Mouse (Mus musculus) E14TG2a.4 (cell line): Measurements from ENCODE around the gene Ralgapa1.
"Not testable (repeated sequence)": the region's sequence is repeated elsewhere in the genome, so short reads cannot be mapped to it uniquely, and the experiment has no call there.

Source experiments
- H3K27me3 ChIP-seq: 2 replicates; pipeline ENCODE4 v1.6.1; 2014; ENCODE audit warnings: low read length, control low read depth; ENCODE audit not compliant: insufficient read depth
- H3K36me3 ChIP-seq: 2 replicates; pipeline ENCODE4 v1.6.1; 2014; ENCODE audit warnings: low read length, control low read depth; ENCODE audit not compliant: insufficient read depth
- H3K4me1 ChIP-seq: replicated peaks from 2 replicates; pipeline ENCODE4 v1.6.1; 2014; ENCODE audit warnings: low read depth, low read length, control low read depth
- H3K4me3 ChIP-seq: replicated peaks from 2 replicates; pipeline ENCODE4 v1.5.1; 2014; ENCODE audit warnings: mild to moderate bottlenecking, low read length
- H3K9me3 ChIP-seq: 2 replicates; pipeline ENCODE4 v1.6.1; 2014; ENCODE audit warnings: low read length, control low read depth
- CTCF ChIP-seq: conservative IDR thresholded peaks from 2 replicates; pipeline ENCODE4 v1.5.1; 2014; ENCODE audit warnings: low read length
- NANOG ChIP-seq: IDR thresholded peaks from 2 replicates; pipeline ENCODE4 v1.6.1; 2014; ENCODE audit warnings: borderline replicate concordance, low read length, mixed read lengths
- POU5F1 ChIP-seq: IDR thresholded peaks from 2 replicates; pipeline ENCODE4 v1.6.1; 2014; ENCODE audit warnings: low read length, borderline replicate concordance

Ralgapa1 gene

GRCm38 (mm10) chr12:55824027-55824426, 3.1 kb upstream of the Ralgapa1 start:
- Histone ChIP-seq H3K4me3 (no peak overlapping the region), H3K36me3 (no peaks in the 10 kb centered on the region), H3K4me1 (peaks cover 8% of the 10 kb centered on the region), H3K9me3 (no peaks in the 10 kb centered on the region), H3K27me3 (no peaks in the 10 kb centered on the region)
- TF ChIP-seq NANOG (no peak), CTCF (no peak), POU5F1 (no peak)

GRCm38 (mm10) chr12:55820119-55820660, 777 bp downstream of the Ralgapa1 start:
- Histone ChIP-seq H3K4me3 (peak overlapping the region; percentile 92), H3K9me3 (no peaks in the 10 kb centered on the region), H3K27me3 (no peaks in the 10 kb centered on the region), H3K36me3 (no peaks in the 10 kb centered on the region), H3K4me1 (peaks cover 8% of the 10 kb centered on the region)
- TF ChIP-seq POU5F1: no peak
- TF ChIP-seq NANOG: no peak
- no peak for TF ChIP-seq CTCF

- Histone ChIP-seq H3K9me3 (no peaks in the 10 kb centered on the region), H3K27me3 (no peaks in the 10 kb centered on the region), H3K4me1 (peaks cover 10% of the 10 kb centered on the region), H3K4me3 (no peak overlapping the region), H3K36me3 (no peaks in the 10 kb centered on the region)
- no peak for TF ChIP-seq POU5F1
- no peak for TF ChIP-seq CTCF
- no peak for TF ChIP-seq NANOG
These were observed 4.5 kb downstream of the Ralgapa1 start for GRCm38 (mm10) chr12:55816488-55816887.

- TF ChIP-seq CTCF (no peak), POU5F1 (no peak), NANOG (no peak)
- no peaks in the 10 kb centered on the region for H3K27me3 ChIP-seq
- peaks cover 10% of the 10 kb centered on the region for H3K4me1 ChIP-seq
- no peaks in the 10 kb centered on the region for H3K36me3 ChIP-seq
- H3K9me3 ChIP-seq: no peaks in the 10 kb centered on the region
- no peak overlapping the region for H3K4me3 ChIP-seq
These were observed 15.9 kb downstream of the Ralgapa1 start for GRCm38 (mm10) chr12:55805035-55805434.

DNA sequence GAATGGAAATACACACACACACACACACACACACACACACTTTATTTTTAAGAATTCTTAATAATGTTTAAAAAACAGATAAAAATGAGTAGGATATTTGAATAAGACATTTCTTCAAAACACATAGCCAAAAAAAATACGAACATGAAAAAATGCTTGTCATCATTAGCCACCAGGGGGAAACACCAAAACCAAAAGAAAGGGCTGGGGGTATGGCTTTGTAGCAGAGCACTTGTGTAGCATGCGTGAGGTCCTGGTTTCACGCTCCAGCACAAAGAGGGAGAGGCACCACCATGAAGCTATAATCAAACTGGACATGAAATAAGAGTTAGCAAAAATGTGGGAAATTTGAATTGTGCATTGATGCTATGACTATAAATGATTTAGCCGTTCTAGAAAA, 19.8 kb downstream of the Ralgapa1 start:
- Histone ChIP-seq H3K4me3 (no peak overlapping the region), H3K9me3 (no peaks in the 10 kb centered on the region), H3K36me3 (no peaks in the 10 kb centered on the region), H3K4me1 (peaks cover 2% of the 10 kb centered on the region), H3K27me3 (no peaks in the 10 kb centered on the region)
- TF ChIP-seq POU5F1 (no peak), NANOG (no peak), CTCF (no peak)

DNA sequence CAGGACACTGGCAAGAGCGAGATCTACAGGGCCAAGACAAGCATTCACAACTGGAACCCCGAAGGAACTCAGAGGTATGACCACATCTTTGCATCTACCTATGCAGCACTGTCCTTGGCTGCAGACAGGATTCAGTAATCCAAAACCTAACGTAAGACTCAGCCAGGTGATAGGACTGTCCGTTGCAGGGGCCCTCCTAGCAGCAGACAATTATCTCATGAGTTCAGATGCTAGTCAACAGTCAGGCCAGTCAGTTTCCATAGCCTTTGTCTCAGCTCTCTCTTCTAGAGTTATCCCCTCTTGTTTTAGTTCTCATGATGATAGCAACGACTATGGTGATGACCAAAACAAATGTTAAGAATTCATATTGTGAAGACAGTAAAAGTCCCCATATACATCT, 20.8 kb downstream of the Ralgapa1 start:
- Histone ChIP-seq H3K4me1 (no peaks in the 10 kb centered on the region), H3K27me3 (no peaks in the 10 kb centered on the region), H3K9me3 (no peaks in the 10 kb centered on the region), H3K4me3 (no peak overlapping the region), H3K36me3 (no peaks in the 10 kb centered on the region)
- TF ChIP-seq POU5F1: no peak
- TF ChIP-seq NANOG: no peak
- TF ChIP-seq CTCF: no peak

GRCm38 (mm10) chr12:55798745-55799144, 22.2 kb downstream of the Ralgapa1 start:
- no peaks in the 10 kb centered on the region for H3K4me1 ChIP-seq
- no peak for TF ChIP-seq CTCF
- no peak for TF ChIP-seq POU5F1
- TF ChIP-seq NANOG: no peak

GRCm38 (mm10) chr12:55797103-55797502, 23.9 kb downstream of the Ralgapa1 start:
- H3K9me3 ChIP-seq: no peaks in the 10 kb centered on the region
- no peaks in the 10 kb centered on the region for H3K4me1 ChIP-seq
- no peaks in the 10 kb centered on the region for H3K27me3 ChIP-seq
- H3K36me3 ChIP-seq: no peaks in the 10 kb centered on the region
- TF ChIP-seq CTCF (no peak), NANOG (no peak), POU5F1 (no peak)
- no peak overlapping the region for H3K4me3 ChIP-seq

More at GRCm38 (mm10) chr12:55798745-55799144, 22.2 kb downstream of the Ralgapa1 start:
- H3K9me3 ChIP-seq: no peaks in the 10 kb centered on the region
- H3K4me3 ChIP-seq: no peak overlapping the region
- H3K36me3 ChIP-seq: no peaks in the 10 kb centered on the region
- no peaks in the 10 kb centered on the region for H3K27me3 ChIP-seq

DNA sequence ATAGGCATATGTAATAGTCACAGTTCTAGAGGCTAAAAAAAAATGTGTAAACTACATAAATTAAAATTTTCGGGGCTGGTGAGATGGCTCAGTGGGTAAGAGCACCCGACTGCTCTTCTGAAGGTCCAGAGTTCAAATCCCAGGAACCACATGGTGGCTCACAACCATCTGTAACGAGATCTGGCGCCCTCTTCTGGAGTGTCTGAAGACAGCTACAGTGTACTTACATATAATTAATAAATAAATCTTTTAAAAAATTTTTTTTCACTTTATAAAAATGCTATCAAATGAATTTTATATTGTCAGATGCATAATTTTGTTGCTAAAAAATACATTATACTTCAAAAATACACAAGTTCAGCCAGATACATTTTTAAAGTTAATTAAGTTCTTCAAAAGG, 26.5 kb downstream of the Ralgapa1 start:
- not testable (repeated sequence) for H3K9me3 ChIP-seq, H3K4me1 ChIP-seq, H3K36me3 ChIP-seq, H3K4me3 ChIP-seq, H3K27me3 ChIP-seq
- peak; percentile 19; the same call in 1 of the 2 replicates for TF ChIP-seq CTCF

- Histone ChIP-seq H3K9me3 (no peaks in the 10 kb centered on the region), H3K4me1 (no peaks in the 10 kb centered on the region), H3K27me3 (no peaks in the 10 kb centered on the region), H3K36me3 (peaks cover 20% of the 10 kb centered on the region; the same call in 1 of the 2 replicates), H3K4me3 (no peak overlapping the region)
- no peak for TF ChIP-seq NANOG
These were observed 35.7 kb downstream of the Ralgapa1 start for GRCm38 (mm10) chr12:55785252-55785651.
